Mouse (Mus musculus): ENCODE data around the gene Naaladl2. TPM values are rescaled to one million over a fixed set of nuclear protein-coding genes. Genes with fewer than 3 reads are reported as not detected.

Naaladl2 gene
- total RNA-seq, 2 experiments from 2014 or later, result 0.33 to 1.0 TPM

GRCm38 (mm10) chr3:23865688-23866087, 1278.4 kb downstream of the Naaladl2 start:
- H3K4me3 ChIP-seq, result no peak overlapping the region
- intact Hi-C loops (cut with DNase I), result no loop called here
- no peak for TF ChIP-seq CTCF (IDR thresholded peaks at IDR 0.05)

GRCm38 (mm10) chr3:23857275-23857674, 1286.8 kb downstream of the Naaladl2 start:
- Histone ChIP-seq H3K27ac (no peak overlapping the region), H3K4me3 (no peak overlapping the region)
- no peak for TF ChIP-seq CTCF (IDR thresholded peaks at IDR 0.05)
- intact Hi-C loops (cut with DNase I), result no loop called here
- no peak for DNase-seq

More at GRCm38 (mm10) chr3:23865688-23866087, 1278.4 kb downstream of the Naaladl2 start:
- H3K27ac ChIP-seq, result no peak overlapping the region
- DNase-seq, result no peak

GRCm38 (mm10) chr3:23817585-23817984, 1326.5 kb downstream of the Naaladl2 start:
- no peak for TF ChIP-seq CTCF (IDR thresholded peaks at IDR 0.05)
- intact Hi-C loops (cut with DNase I), result no loop called here
- DNase-seq, result no peak

GRCm38 (mm10) chr3:23758746-23759145, 1385.3 kb downstream of the Naaladl2 start:
- TF ChIP-seq CTCF (IDR thresholded peaks at IDR 0.05), result no peak
- H3K27ac ChIP-seq, result no peak overlapping the region
- intact Hi-C loops (cut with DNase I), result no loop called here
- H3K4me3 ChIP-seq, result no peak overlapping the region
- no peak for DNase-seq

More at GRCm38 (mm10) chr3:23817585-23817984, 1326.5 kb downstream of the Naaladl2 start:
- Histone ChIP-seq H3K27ac (no peak overlapping the region), H3K4me3 (no peak overlapping the region)
